Mouse (Mus musculus) heart, postnatal 25 days (tissue): ENCODE results near the gene Tfeb. TPM values are rescaled to one million over a fixed set of nuclear protein-coding genes. Genes with fewer than 3 reads are reported as not detected.
A peak's percentile ranks its signal among the peaks of the same experiment; 100 is the strongest.

Experiments used
- DNase-seq: peaks from one replicate; pipeline ENCODE4 v3.0.0; 2022; ENCODE audit warnings: low spot score
- intact Hi-C: fragments of 180-260 bp; cut with DNase I; formaldehyde crosslinking; loops from one replicate; pipeline ENCODE4 v1.15.1; 2025
- total RNA-seq, 2 experiments: library from RNA; stranded (reverse); gene quantifications; 2 replicates each; pipeline ENCODE4 v1.2.3; 2021

Tfeb gene
- total RNA-seq, 2 experiments from 2014 or later: 40.8 to 45.7 TPM

DNA sequence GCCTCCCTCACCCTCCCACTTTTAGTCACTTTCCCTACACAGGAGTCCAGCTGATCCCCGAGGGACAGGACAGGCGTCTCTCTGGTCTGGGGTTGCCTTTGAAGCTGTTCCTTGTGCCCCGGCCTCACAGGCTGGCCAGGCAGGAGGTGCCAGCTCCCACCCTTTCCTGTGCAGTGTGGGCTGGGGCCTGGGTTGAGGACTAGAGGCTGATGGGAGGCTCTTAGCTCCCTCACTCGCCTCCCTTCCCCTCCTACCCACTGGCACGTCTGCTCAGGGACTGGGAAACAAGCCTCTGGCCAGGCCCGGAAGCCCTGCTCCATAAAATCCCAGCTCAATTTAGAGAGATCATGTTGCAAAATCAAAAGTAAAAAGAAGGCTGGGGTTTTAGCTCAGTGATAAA, 36.8 kb downstream of the Tfeb start:
- no peak for DNase-seq
- intact Hi-C loops: no loop called here

DNA sequence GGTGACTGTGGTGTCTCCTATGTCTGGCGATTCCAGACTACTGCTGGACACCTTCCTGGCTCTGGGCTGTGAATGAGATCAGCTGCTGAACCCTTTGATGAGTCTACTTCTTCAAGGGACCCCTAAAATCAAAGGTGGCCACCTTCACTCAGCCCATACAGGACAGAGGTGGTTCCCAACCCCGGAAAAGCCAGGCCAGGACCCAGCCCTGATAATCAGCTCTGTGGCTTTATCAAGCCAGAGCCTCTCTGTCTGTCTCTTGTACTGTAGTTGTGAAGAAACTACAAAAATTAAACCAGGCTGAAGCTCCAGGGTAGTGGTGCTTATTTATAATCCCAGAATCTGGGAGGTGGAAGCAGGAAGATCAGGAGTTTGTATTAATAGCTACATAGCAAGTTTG, 40.3 kb downstream of the Tfeb start:
- no peak for DNase-seq
- intact Hi-C loops: no loop called here

GRCm38 (mm10) chr17:47780470-47780869, 43.6 kb downstream of the Tfeb start:
- intact Hi-C loops: no loop called here
- no peak for DNase-seq

DNA sequence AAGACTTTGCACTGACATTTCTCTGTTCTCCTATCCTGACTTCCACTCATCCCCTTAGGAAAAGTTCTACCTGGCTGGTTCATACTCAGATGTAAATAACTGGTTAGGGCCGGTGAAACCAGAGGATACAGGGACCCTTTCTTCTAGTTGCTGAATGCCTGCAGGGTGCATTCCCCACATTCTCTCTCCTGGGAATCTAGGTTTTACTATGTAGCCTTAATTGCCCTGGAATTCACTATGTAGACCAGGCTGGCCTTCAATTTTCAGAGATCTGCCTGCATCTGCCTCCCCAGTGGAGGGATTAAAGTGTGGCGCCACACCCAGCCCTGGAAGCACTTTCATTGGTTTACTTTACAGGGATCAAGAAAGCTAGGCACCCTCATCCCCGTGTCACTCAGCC, 45.7 kb downstream of the Tfeb start:
- intact Hi-C loops: no loop called here
- DNase-seq: no peak

- intact Hi-C loops: no loop called here
- no peak for DNase-seq
Observed at GRCm38 (mm10) chr17:47783445-47784223, 46.8 kb downstream of the Tfeb start.

- DNase-seq: no peak
- intact Hi-C loops: no loop called here
Observed at GRCm38 (mm10) chr17:47784411-47784810, 47.6 kb downstream of the Tfeb start.

DNA sequence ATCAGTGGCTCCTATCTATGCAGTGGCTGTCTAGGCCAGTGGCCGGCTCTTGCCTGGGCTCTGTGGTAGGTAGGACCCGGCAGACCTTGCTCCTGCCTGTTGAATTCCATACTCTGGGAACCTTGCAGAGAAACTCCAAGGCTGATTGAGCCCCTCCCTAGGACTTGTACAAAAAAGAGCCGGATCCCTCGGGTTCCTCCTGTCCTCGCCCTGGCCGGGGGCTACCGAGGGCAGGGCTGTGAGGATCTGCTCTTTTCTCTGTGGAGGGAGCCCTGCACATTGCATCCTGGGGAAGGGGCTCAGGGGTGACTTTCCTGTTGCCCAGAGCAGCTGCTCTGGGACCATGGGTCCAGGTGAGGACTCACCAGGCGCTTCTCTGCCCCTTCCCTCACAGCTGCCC, 50.8 kb downstream of the Tfeb start:
- intact Hi-C loops: no loop called here

DNA sequence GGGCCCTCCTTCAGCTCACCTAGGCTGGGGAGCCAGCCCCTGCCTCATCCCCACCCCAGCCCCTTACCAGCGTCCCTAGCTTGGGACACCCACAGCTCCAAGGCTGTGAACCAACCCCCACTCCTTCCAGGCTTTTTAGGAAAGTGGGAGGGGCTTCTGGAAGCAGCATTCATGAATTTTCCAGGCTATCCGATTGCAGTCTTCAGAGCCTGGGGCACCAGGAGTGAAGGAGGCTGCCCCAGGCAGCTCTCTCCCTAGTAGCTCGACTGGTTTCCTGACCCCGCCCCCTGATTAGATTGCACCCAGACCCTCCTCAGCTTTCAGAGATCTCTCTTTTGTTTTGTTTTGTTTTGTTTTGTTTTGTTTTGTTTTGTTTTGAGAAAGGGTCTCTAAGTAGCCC, 51.5 kb downstream of the Tfeb start:
- intact Hi-C loops: no loop called here
- DNase-seq: no peak

More for the DNA sequence above, 50.8 kb downstream of the Tfeb start:
- no peak for DNase-seq

- DNase-seq: no peak
- intact Hi-C loops: no loop called here
Observed at GRCm38 (mm10) chr17:47788996-47789395, 52.2 kb downstream of the Tfeb start.

GRCm38 (mm10) chr17:47792098-47792863, 55.5 kb downstream of the Tfeb start:
- intact Hi-C loops: loop anchor here (5.0 kb wide), 1 partner anchor 310 kb away; no protein-coding TSS in a partner anchor
- DNase-seq: no peak

GRCm38 (mm10) chr17:47793377-47793776, 56.5 kb downstream of the Tfeb start:
- peak; percentile 70 for DNase-seq
- intact Hi-C loops: loop anchor here (1.0 to 5.0 kb wide), 2 partner anchors 71 to 309 kb away; no protein-coding TSS in a partner anchor

GRCm38 (mm10) chr17:47795446-47795845, 58.6 kb downstream of the Tfeb start:
- intact Hi-C loops: no loop called here
- DNase-seq: no peak

DNA sequence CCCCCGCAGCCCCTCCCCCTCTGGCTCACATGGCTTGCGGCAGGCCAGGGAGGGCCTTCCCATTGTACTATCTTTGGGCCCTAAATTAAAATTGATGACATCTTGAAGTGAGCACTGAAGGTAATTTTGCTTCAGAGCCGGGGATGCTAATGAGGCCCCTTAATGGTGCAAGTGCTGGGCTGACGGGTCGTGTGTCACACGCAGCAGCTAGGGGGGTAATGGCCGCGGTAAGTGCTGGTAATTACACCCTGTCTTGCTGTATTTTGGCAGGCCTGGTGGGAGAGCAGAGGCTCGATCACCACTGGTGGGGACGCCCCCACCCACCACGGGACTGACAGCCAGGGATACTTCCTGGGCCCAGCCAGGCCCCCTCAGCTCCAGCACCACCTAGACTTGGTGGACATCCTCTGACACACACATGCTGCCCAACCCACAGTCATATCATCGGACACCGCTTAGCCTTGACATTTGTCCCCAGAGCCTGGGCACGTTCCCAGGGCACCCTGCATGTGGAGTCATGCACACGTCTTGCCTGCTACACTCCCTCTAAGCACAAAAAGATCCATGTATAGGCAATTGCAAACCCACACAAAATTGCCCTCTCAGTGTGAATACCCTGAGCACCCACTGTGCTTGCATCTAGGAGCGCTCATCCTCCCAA, 59.5 kb downstream of the Tfeb start:
- intact Hi-C loops: no loop called here
- DNase-seq: no peak

DNA sequence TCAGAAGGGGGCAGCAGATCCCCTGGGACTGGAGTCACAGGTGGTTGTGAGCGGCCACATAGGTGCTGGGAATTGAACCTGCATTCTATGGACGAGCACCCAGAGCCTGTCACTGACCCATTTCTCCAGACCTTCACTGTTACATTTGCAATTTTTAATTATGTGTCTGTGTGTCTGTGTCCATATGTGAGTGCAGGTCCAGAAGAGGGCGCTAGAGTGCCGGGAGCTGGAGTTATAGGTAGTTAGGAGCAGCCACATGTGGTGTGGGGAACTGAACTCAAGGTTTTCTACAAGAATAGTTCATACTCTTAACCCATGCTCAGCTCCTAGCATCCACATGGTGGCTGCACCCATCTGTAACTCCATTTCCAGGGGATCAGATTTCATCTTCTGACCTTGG, 60.1 kb downstream of the Tfeb start:
- DNase-seq: no peak
- intact Hi-C loops: no loop called here

- intact Hi-C loops: no loop called here
- no peak for DNase-seq
Observed at GRCm38 (mm10) chr17:47797383-47797782, 60.6 kb downstream of the Tfeb start.

GRCm38 (mm10) chr17:47802806-47803205, 66.0 kb downstream of the Tfeb start:
- intact Hi-C loops: no loop called here
- no peak for DNase-seq

GRCm38 (mm10) chr17:47803662-47804061, 66.8 kb downstream of the Tfeb start:
- intact Hi-C loops: no loop called here
- DNase-seq: no peak

DNA sequence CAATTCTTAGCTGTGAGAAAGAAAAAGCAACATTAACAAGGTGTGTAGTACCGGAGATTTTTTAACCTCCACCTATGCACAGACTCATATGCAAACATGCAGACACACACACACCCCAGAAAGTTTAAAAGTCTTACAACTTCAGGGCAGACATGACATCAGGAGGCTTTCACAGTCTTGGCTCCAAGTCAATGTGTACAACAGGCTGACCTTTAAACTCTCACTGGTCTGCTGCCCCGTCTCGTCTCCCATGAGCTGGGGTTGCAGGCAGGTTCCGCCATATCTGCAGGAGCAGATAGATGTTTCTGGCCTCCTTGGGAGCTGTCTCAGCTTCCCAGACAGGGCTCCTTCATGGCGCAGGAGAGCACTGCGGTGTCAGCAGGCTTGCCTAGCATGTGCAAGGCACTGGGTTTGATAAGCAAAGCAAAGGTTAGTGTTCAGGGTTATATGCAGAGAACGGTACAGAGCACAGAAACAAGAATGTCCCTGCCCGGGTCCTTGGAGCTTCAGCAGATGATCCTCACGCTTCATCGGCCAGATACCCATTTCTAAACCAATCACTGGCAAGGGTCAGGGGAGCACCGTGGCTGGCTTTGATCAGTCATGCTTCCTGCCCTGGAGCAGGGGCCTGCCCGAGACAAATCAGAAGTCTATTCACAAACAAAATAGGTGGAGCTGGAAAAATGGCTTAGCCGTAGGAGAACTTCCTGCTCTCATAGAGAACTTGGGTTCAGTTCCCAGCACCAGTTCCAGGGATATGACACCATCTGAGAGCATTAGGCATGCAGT, 68.4 kb downstream of the Tfeb start:
- intact Hi-C loops: no loop called here
- DNase-seq: no peak

- intact Hi-C loops: no loop called here
- no peak for DNase-seq
Observed at GRCm38 (mm10) chr17:47806230-47806629, 69.4 kb downstream of the Tfeb start.

DNA sequence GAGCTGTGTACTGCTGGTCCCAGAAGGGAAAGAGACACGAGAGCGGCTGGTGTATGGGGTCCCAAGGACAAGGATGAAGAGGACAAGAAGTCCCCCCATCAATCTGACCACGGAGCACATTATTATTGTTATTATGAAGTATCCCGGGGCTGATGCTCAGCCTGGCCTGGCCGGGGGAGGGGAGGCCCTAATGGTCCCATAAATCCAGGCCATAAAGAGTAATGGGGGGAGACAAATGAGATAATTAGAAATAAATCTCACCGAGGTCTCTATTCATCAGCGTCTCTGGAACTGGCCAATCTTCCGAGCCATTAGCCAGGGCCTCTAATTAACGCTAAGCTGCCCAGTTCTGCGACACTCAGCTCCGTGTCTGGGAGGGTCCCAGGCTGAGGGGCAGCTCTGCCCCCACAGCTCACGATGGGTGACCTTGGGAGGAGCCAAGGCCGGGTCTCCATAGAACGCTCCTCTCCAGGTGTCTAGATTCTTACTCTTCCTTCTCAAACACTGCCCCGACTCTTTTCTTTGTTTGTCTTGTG, 74.5 kb downstream of the Tfeb start:
- intact Hi-C loops: no loop called here
- no peak for DNase-seq
